Mouse (Mus musculus) stomach, postnatal 0 days (tissue): Measurements from ENCODE around the gene Ank3.

Experiments
- CTCF ChIP-seq: IDR thresholded peaks from 2 replicates; pipeline ENCODE4 v1.5.1; 2016; ENCODE audit warnings: antibody characterized with exemption, low read depth, mild to moderate bottlenecking, moderate library complexity
- EP300 ChIP-seq: optimal IDR thresholded peaks from 2 replicates; pipeline ENCODE3; 2016; ENCODE audit warnings: antibody characterized with exemption

DNA sequence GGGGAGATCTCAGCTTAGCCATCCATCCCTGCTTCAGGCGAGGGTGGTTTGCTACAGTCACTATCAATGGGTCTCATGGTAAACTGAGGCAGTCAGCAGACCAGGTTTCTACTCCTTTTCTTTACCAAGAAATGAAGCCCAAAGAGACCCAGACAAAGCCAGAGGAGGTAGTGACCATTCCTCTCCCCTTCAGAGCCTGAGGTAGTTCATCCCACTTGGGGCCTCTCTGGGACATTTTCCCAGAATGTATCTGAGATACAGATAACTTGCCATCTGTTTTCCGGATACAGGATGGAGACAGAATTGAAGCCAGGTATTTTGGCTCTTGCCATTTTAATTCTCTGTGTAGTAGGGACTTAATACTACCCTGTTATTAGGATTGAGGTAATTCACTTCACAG lies 620.1 kb downstream of the Ank3 start:
- TF ChIP-seq CTCF (no peak), EP300 (no peak)
